Mouse (Mus musculus) ES-Bruce4 (cell line): ENCODE measurements at regions not wholly inside any gene's neighbourhood (a gene's known extent, or its start where the extent isn't known, plus 50 kb on each side); places are given as distances from the start of the nearest gene placed in this dataset.

Experiments used
- CTCF ChIP-seq: IDR thresholded peaks from one replicate; pipeline ENCODE4 v1.8.1; 2011; ENCODE audit warnings: low read depth, low read length
- POLR2A ChIP-seq: IDR thresholded peaks from one replicate; pipeline ENCODE4 v1.8.1; 2011; ENCODE audit warnings: low read length; ENCODE audit not compliant: insufficient read depth

DNA sequence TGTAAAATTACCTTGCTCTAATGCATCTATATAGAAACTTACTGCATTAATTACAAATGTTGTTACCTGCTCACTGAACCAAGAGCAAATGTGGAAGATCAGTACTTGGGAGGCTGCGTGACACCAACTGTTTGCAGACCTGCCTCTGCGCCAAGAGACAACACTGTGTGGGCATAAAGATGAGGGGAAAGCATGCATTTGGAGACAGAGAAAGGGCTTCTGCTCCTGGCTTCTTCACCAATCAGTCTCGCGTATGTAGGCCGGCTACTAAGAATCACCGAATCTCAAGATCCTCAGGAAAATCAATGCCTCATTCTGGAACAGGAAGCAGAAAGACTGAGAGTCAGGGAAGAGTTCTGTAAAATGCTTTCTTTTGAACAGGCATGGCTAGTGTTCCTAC, 89.6 kb upstream of the Galnt18 start:
- TF ChIP-seq CTCF: no peak
- TF ChIP-seq POLR2A: no peak
